Mouse (Mus musculus): ENCODE results near the gene Spaar. TPM values are rescaled to one million over a fixed set of nuclear protein-coding genes. Genes with fewer than 3 reads are reported as not detected.

Spaar gene
- total RNA-seq, 1 experiment: 0.62 TPM

DNA sequence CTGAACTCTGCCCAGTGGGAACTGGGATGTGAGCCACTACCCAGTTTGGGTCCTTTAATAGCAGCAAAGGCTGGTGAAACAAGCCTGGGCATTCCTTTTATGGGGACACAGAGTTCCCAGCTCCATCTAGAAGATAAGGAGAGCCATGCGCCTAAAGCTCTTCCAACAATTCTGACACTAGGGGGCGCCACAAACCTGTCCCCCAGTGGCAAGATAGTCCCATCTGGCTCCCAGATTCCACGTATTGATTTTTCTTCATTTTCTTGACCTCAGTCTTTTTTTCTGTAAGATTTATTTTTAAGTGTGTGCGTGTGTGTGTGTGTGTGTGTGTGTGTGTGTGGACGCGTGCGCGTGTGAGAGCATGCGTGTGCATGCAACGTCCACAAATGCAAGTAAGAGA is 30.6 kb downstream of the Spaar start:
- no peak overlapping the region for H3K27ac ChIP-seq (ENCODE audit: insufficient read depth, low read depth, low read length, poor library complexity, severe bottlenecking)

DNA sequence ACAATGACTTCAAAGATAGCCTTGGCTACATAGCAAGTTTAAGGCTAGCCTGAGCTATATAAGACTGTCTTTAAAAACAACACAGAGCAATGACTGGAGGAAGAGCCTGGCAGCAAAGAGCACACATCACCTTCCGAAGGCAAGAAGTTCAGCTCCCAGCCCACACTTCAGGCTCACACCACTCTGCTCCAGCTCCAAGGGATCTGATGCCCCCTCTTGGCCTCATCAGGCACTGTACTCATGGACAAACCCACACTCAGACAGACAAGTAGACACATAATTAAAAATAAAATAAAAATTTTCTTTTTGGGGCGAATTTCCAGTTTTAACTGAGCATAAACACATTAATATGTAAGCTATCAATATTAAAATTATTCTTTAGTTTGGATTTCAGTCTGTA is 31.5 kb downstream of the Spaar start:
- no peak overlapping the region for H3K4me3 ChIP-seq (ENCODE audit: insufficient read depth in 1 of 2, low read depth in 1 of 2, low read length in 2 of 2, poor library complexity in 1 of 2, severe bottlenecking in 1 of 2)
- H3K9me3 ChIP-seq (ENCODE audit: control insufficient read depth, insufficient read depth, low read depth, low read length): no peaks in the 10 kb centered on the region
- H3K9ac ChIP-seq (ENCODE audit: insufficient read depth, low read depth, low read length, poor library complexity, severe bottlenecking): no peak overlapping the region
- DNase-seq (ENCODE audit: low read depth, low spot score): no peak
- in situ Hi-C loops (cut with MboI; ENCODE audit: low sequenced_read_pairs in 2 of 2, unreplicated experiment in 2 of 2): no loop called here
- H3K36me3 ChIP-seq (ENCODE audit: control insufficient read depth, insufficient read depth, low read length, poor library complexity, severe bottlenecking): no peaks in the 10 kb centered on the region
- TF ChIP-seq ZC3H11A (IDR thresholded peaks at IDR 0.05; ENCODE audit: borderline replicate concordance, low read depth, low read length) (no peak), ZNF384 (IDR thresholded peaks at IDR 0.05; ENCODE audit: low read depth, low read length) (no peak), MAFK (IDR thresholded peaks at IDR 0.05; ENCODE audit: insufficient read depth, low read depth, low read length) (no peak), CHD2 (IDR thresholded peaks at IDR 0.05; ENCODE audit: low read depth, low read length) (no peak), HCFC1 (IDR thresholded peaks at IDR 0.05; ENCODE audit: borderline replicate concordance, insufficient read depth, low read length) (no peak)
- H3K27ac ChIP-seq (ENCODE audit: insufficient read depth, low read depth, low read length, poor library complexity, severe bottlenecking): no peak overlapping the region
- H3K4me1 ChIP-seq (ENCODE audit: control insufficient read depth in 2 of 2, insufficient read depth in 2 of 2, low read length in 2 of 2, poor library complexity in 1 of 2): no peaks in the 10 kb centered on the region

More for the DNA sequence above, 30.6 kb downstream of the Spaar start:
- H3K4me1 ChIP-seq (ENCODE audit: control insufficient read depth in 2 of 2, insufficient read depth in 2 of 2, low read length in 2 of 2, poor library complexity in 1 of 2): no peaks in the 10 kb centered on the region
- no peak overlapping the region for H3K9ac ChIP-seq (ENCODE audit: insufficient read depth, low read depth, low read length, poor library complexity, severe bottlenecking)
- DNase-seq (ENCODE audit: low read depth, low spot score): peak; percentile 73
- TF ChIP-seq HCFC1 (IDR thresholded peaks at IDR 0.05; ENCODE audit: borderline replicate concordance, insufficient read depth, low read length) (no peak), ZNF384 (IDR thresholded peaks at IDR 0.05; ENCODE audit: low read depth, low read length) (no peak), ZC3H11A (IDR thresholded peaks at IDR 0.05; ENCODE audit: borderline replicate concordance, low read depth, low read length) (peak; percentile 63; the same call in 1 of the 2 replicates), CHD2 (IDR thresholded peaks at IDR 0.05; ENCODE audit: low read depth, low read length) (no peak), MAFK (IDR thresholded peaks at IDR 0.05; ENCODE audit: insufficient read depth, low read depth, low read length) (no peak)
- no peaks in the 10 kb centered on the region for H3K36me3 ChIP-seq (ENCODE audit: control insufficient read depth, insufficient read depth, low read length, poor library complexity, severe bottlenecking)
- in situ Hi-C loops (cut with MboI; ENCODE audit: low sequenced_read_pairs in 2 of 2, unreplicated experiment in 2 of 2): no loop called here
- no peak overlapping the region for H3K4me3 ChIP-seq (ENCODE audit: insufficient read depth in 1 of 2, low read depth in 1 of 2, low read length in 2 of 2, poor library complexity in 1 of 2, severe bottlenecking in 1 of 2)
- no peaks in the 10 kb centered on the region for H3K9me3 ChIP-seq (ENCODE audit: control insufficient read depth, insufficient read depth, low read depth, low read length)

DNA sequence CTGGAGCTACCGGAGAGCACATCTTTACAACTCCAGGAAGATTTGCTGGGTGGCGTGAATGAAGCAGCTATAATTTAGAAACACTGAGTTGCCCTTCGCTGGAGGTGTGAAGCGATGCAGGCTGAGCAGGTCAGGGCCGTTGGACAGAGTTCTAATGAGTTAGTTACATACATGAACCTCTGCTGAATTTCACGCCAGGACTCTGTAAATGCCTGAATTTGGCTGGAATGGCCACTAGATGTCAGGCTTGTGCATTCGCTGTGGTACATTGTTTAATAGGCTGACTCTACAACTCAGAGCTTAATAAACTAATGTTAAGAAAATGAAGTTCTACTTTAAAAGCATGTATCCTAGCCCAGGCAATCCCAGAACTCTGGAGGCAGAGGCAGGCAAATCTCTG is 33.6 kb downstream of the Spaar start:
- DNase-seq (ENCODE audit: low read depth, low spot score): peak; percentile 52
- H3K27ac ChIP-seq (ENCODE audit: insufficient read depth, low read depth, low read length, poor library complexity, severe bottlenecking): no peak overlapping the region
- TF ChIP-seq ZNF384 (IDR thresholded peaks at IDR 0.05; ENCODE audit: low read depth, low read length) (no peak), CHD2 (IDR thresholded peaks at IDR 0.05; ENCODE audit: low read depth, low read length) (no peak), MAFK (IDR thresholded peaks at IDR 0.05; ENCODE audit: insufficient read depth, low read depth, low read length) (no peak), ZC3H11A (IDR thresholded peaks at IDR 0.05; ENCODE audit: borderline replicate concordance, low read depth, low read length) (peak; percentile 68; the same call in 1 of the 2 replicates)
- H3K4me1 ChIP-seq (ENCODE audit: control insufficient read depth in 2 of 2, insufficient read depth in 2 of 2, low read length in 2 of 2, poor library complexity in 1 of 2): no peaks in the 10 kb centered on the region
- H3K36me3 ChIP-seq (ENCODE audit: control insufficient read depth, insufficient read depth, low read length, poor library complexity, severe bottlenecking): no peaks in the 10 kb centered on the region
- no peak overlapping the region for H3K4me3 ChIP-seq (ENCODE audit: insufficient read depth in 1 of 2, low read depth in 1 of 2, low read length in 2 of 2, poor library complexity in 1 of 2, severe bottlenecking in 1 of 2)
- no peaks in the 10 kb centered on the region for H3K9me3 ChIP-seq (ENCODE audit: control insufficient read depth, insufficient read depth, low read depth, low read length)
- in situ Hi-C loops (cut with MboI; ENCODE audit: low sequenced_read_pairs in 2 of 2, unreplicated experiment in 2 of 2): no loop called here
- no peak overlapping the region for H3K9ac ChIP-seq (ENCODE audit: insufficient read depth, low read depth, low read length, poor library complexity, severe bottlenecking)

DNA sequence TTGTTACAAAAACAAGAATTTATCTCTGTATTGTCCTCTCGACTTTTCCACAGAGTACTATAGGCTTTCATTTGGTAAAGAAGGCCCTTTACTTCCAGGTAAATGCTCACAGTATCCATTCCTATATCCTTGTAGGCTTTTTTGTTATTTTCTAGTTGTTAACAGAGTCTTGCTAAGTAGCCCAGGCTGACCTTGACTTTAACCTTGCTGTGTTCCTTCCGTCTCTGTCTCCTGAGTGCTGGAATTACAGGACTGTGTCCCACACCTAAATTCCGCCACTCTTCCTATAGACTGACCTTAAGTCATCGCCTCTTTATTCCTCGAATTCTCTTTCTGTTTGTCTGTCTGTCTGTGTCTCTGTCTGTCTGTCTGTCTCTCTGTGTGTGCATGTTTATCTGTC is 38.5 kb downstream of the Spaar start:
- no peak for DNase-seq (ENCODE audit: low read depth, low spot score)
- Histone ChIP-seq H3K9me3 (ENCODE audit: control insufficient read depth, insufficient read depth, low read depth, low read length) (no peaks in the 10 kb centered on the region), H3K4me1 (ENCODE audit: control insufficient read depth in 2 of 2, insufficient read depth in 2 of 2, low read length in 2 of 2, poor library complexity in 1 of 2) (no peaks in the 10 kb centered on the region), H3K27ac (ENCODE audit: insufficient read depth, low read depth, low read length, poor library complexity, severe bottlenecking) (no peak overlapping the region), H3K4me3 (ENCODE audit: insufficient read depth in 1 of 2, low read depth in 1 of 2, low read length in 2 of 2, poor library complexity in 1 of 2, severe bottlenecking in 1 of 2) (no peak overlapping the region), H3K36me3 (ENCODE audit: control insufficient read depth, insufficient read depth, low read length, poor library complexity, severe bottlenecking) (no peaks in the 10 kb centered on the region), H3K9ac (ENCODE audit: insufficient read depth, low read depth, low read length, poor library complexity, severe bottlenecking) (no peak overlapping the region)
- in situ Hi-C loops (cut with MboI; ENCODE audit: low sequenced_read_pairs in 2 of 2, unreplicated experiment in 2 of 2): no loop called here
- TF ChIP-seq ZNF384 (IDR thresholded peaks at IDR 0.05; ENCODE audit: low read depth, low read length) (no peak), MAFK (IDR thresholded peaks at IDR 0.05; ENCODE audit: insufficient read depth, low read depth, low read length) (no peak), HCFC1 (IDR thresholded peaks at IDR 0.05; ENCODE audit: borderline replicate concordance, insufficient read depth, low read length) (no peak), ZC3H11A (IDR thresholded peaks at IDR 0.05; ENCODE audit: borderline replicate concordance, low read depth, low read length) (no peak), CHD2 (IDR thresholded peaks at IDR 0.05; ENCODE audit: low read depth, low read length) (no peak)

DNA sequence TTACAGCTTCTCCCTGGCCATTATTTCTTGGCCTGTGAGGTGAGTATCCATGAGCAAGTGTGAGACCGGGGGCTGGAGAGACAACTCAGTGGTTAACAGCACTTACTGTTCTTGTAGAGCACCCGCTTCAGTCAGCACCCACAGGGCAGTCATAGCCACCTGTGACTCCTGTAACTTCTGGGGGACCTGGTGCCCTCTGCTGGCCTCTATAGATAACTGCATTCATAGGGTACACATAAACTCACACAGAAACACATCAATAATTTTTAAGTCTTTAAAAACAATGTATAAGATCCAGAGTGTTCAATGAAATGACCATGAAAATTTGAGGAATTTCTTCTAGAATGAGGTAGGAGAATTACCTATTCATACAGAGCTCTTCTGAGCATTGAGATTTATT is 39.5 kb downstream of the Spaar start:
- Histone ChIP-seq H3K9me3 (ENCODE audit: control insufficient read depth, insufficient read depth, low read depth, low read length) (no peaks in the 10 kb centered on the region), H3K36me3 (ENCODE audit: control insufficient read depth, insufficient read depth, low read length, poor library complexity, severe bottlenecking) (no peaks in the 10 kb centered on the region), H3K4me3 (ENCODE audit: insufficient read depth in 1 of 2, low read depth in 1 of 2, low read length in 2 of 2, poor library complexity in 1 of 2, severe bottlenecking in 1 of 2) (no peak overlapping the region), H3K27ac (ENCODE audit: insufficient read depth, low read depth, low read length, poor library complexity, severe bottlenecking) (no peak overlapping the region), H3K9ac (ENCODE audit: insufficient read depth, low read depth, low read length, poor library complexity, severe bottlenecking) (no peak overlapping the region), H3K4me1 (ENCODE audit: control insufficient read depth in 2 of 2, insufficient read depth in 2 of 2, low read length in 2 of 2, poor library complexity in 1 of 2) (no peaks in the 10 kb centered on the region)
- TF ChIP-seq MAFK (IDR thresholded peaks at IDR 0.05; ENCODE audit: insufficient read depth, low read depth, low read length): no peak
- no peak for TF ChIP-seq ZNF384 (IDR thresholded peaks at IDR 0.05; ENCODE audit: low read depth, low read length)
- no peak for TF ChIP-seq CHD2 (IDR thresholded peaks at IDR 0.05; ENCODE audit: low read depth, low read length)
- no peak for TF ChIP-seq ZC3H11A (IDR thresholded peaks at IDR 0.05; ENCODE audit: borderline replicate concordance, low read depth, low read length)
- no peak for TF ChIP-seq HCFC1 (IDR thresholded peaks at IDR 0.05; ENCODE audit: borderline replicate concordance, insufficient read depth, low read length)
- in situ Hi-C loops (cut with MboI; ENCODE audit: low sequenced_read_pairs in 2 of 2, unreplicated experiment in 2 of 2): no loop called here
- no peak for DNase-seq (ENCODE audit: low read depth, low spot score)

Measured in ES-E14 (cell line).